Mouse (Mus musculus) forebrain, embryonic 12.5 days (tissue): ENCODE results near the gene Mmd. TPM values are rescaled to one million over a fixed set of nuclear protein-coding genes. Genes with fewer than 3 reads are reported as not detected.

Experiments used
- ATAC-seq: fragments of 200-750 bp; cut with Nextera tagmentation; 2 replicates; pipeline ENCODE4 v1.8.0; 2017; ENCODE audit warnings: moderate TSS enrichment; ENCODE audit not compliant: low FRiP score
- H3K27ac ChIP-seq: fragments of 300-500 bp; sonication (generic); 2 replicates; pipeline ENCODE4 v1.5.1; 2016; ENCODE audit warnings: mild to moderate bottlenecking
- H3K27me3 ChIP-seq: fragments of 300-500 bp; sonication (generic); 2 replicates; pipeline ENCODE4 v1.6.1; 2016; ENCODE audit warnings: mild to moderate bottlenecking
- H3K36me3 ChIP-seq: fragments of 300-500 bp; sonication (generic); replicated peaks from 2 replicates; pipeline ENCODE4 v1.6.1; 2016; ENCODE audit warnings: mild to moderate bottlenecking
- H3K4me1 ChIP-seq: fragments of 300-500 bp; sonication (generic); 2 replicates; pipeline ENCODE4 v1.6.1; 2016
- H3K4me2 ChIP-seq: fragments of 300-500 bp; sonication (generic); 2 replicates; pipeline ENCODE4 v1.6.1; 2016; ENCODE audit warnings: mild to moderate bottlenecking, moderate library complexity
- H3K4me3 ChIP-seq: fragments of 300-500 bp; sonication (generic); replicated peaks from 2 replicates; pipeline ENCODE4 v1.5.1; 2016; ENCODE audit warnings: mild to moderate bottlenecking
- H3K9ac ChIP-seq: fragments of 300-500 bp; sonication (generic); 2 replicates; pipeline ENCODE4 v1.6.1; 2016; ENCODE audit warnings: mild to moderate bottlenecking
- H3K9me3 ChIP-seq: fragments of 300-500 bp; sonication (generic); 2 replicates; pipeline ENCODE4 v1.6.1; 2016
- WGBS: fragments of 180-500 bp; shearing (Covaris S2); methylation state at CpG from one replicate; pipeline ENCODE4 v1.1.7; 2016; 5-methylcytosine and 5-hydroxymethylcytosine counted together
- polyA plus RNA-seq: library from polyadenylated mRNA; unstranded; fragments of >200 nt; fragmentation: Nextera tagmentation; extraction: Ambion mirVana; gene quantifications from 2 replicates; pipeline ENCODE4 v1.2.1, GENCODE M21; 2016

The Mmd gene
- polyA plus RNA-seq, 1 experiment from 2014 or later, result 57.7 TPM

DNA sequence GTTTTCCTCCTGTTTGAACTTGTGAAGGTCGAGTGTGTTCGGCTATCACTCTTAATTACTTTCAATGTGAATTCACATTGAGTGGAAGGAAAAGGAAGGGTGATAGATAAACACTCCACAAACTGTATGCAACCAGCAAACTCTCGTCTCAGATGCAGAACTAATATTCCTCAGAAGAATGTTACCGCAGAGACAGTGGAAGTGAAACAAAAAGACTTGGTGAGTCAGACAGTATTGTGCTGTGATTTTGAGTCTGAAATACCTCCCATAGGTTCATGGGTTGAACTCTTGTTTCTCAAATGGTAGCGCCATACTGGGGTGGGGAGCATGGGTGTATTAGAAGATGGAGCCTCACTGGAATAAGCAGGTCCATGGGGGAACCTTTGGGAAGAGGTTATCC lies 14.0 kb upstream of the Mmd start:
- Histone ChIP-seq H3K4me2 (no peak overlapping the region), H3K4me1 (peaks cover 6% of the 10 kb centered on the region; the same call in 1 of the 2 replicates), H3K4me3 (no peak overlapping the region), H3K27me3 (no peaks in the 10 kb centered on the region), H3K27ac (no peak overlapping the region), H3K9me3 (no peaks in the 10 kb centered on the region), H3K9ac (no peak overlapping the region), H3K36me3 (no peaks in the 10 kb centered on the region)
- no peak for ATAC-seq
- WGBS, result 89% methylated on average over 5 of the region's 5 CpGs

DNA sequence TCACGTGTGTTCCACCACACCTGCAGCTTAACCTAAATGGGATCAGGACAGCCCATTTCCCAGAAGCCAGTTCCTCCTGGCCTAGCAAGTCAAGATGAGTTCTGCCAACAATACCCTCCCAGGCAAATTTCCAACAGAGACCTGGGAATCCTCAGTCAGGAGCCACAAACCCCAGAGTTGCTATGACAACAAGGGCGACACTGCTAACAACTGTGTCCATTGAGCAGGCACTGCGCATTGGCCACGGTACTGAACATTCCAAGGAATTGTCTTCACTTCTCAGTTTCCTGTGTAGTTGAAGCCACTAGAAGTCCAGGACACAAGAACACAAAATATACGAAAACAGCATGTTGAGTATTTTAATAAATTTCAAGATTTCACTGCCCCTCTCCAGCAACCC lies 11.6 kb upstream of the Mmd start:
- Histone ChIP-seq H3K4me1 (no peaks in the 10 kb centered on the region), H3K9me3 (no peaks in the 10 kb centered on the region), H3K9ac (no peak overlapping the region), H3K4me3 (no peak overlapping the region), H3K36me3 (no peaks in the 10 kb centered on the region), H3K27me3 (no peaks in the 10 kb centered on the region), H3K4me2 (no peak overlapping the region), H3K27ac (no peak overlapping the region)
- 77% methylated on average over 5 of the region's 5 CpGs for WGBS
- ATAC-seq, result no peak

DNA sequence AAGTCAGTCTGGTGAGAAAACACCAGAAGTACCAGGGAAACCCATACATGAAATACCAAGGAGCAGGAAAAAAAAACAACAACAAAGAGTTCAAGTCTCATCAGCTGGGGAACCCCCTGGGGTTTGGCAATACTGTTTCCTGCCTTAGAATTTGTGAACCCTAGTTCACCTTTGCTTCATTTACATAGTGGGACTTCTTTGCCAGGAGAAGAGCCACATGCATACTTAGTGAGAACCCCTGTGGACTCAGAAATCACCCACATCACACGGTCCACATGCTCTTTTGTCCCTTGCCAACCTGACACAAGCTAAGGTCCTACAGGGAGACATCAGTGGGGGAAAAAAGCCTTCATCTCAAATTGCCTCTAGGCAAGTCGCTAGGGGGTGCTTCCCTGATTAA lies 10.6 kb upstream of the Mmd start:
- no peak overlapping the region for H3K4me3 ChIP-seq
- ATAC-seq, result no peak
- WGBS, result 37% methylated on average over 2 of the region's 2 CpGs

GRCm38 (mm10) chr11:90240652-90241330 lies 8.5 kb upstream of the Mmd start:
- Histone ChIP-seq H3K27me3 (no peaks in the 10 kb centered on the region), H3K36me3 (no peaks in the 10 kb centered on the region), H3K9me3 (no peaks in the 10 kb centered on the region), H3K9ac (no peak overlapping the region), H3K4me3 (no peak overlapping the region), H3K27ac (no peak overlapping the region), H3K4me2 (no peak overlapping the region), H3K4me1 (no peaks in the 10 kb centered on the region)
- 30% methylated on average over 6 of the region's 6 CpGs for WGBS
- no peak for ATAC-seq

More for the DNA sequence above, 10.6 kb upstream of the Mmd start:
- Histone ChIP-seq H3K27ac (no peak overlapping the region), H3K4me1 (no peaks in the 10 kb centered on the region), H3K9me3 (no peaks in the 10 kb centered on the region), H3K27me3 (no peaks in the 10 kb centered on the region), H3K36me3 (no peaks in the 10 kb centered on the region), H3K9ac (no peak overlapping the region), H3K4me2 (no peak overlapping the region)

GRCm38 (mm10) chr11:90241874-90242273 lies 7.4 kb upstream of the Mmd start:
- H3K4me2 ChIP-seq, result no peak overlapping the region
- H3K27ac ChIP-seq, result no peak overlapping the region
- H3K9ac ChIP-seq, result no peak overlapping the region
- H3K27me3 ChIP-seq, result no peaks in the 10 kb centered on the region
- no peak for ATAC-seq
- no peaks in the 10 kb centered on the region for H3K36me3 ChIP-seq
- no peaks in the 10 kb centered on the region for H3K9me3 ChIP-seq
- WGBS, result 94% methylated on average over 2 of the region's 2 CpGs
- no peak overlapping the region for H3K4me3 ChIP-seq
- no peaks in the 10 kb centered on the region for H3K4me1 ChIP-seq

GRCm38 (mm10) chr11:90243300-90243699 lies 6.0 kb upstream of the Mmd start:
- Histone ChIP-seq H3K9me3 (no peaks in the 10 kb centered on the region), H3K4me2 (no peak overlapping the region), H3K4me3 (no peak overlapping the region), H3K4me1 (no peaks in the 10 kb centered on the region), H3K27ac (no peak overlapping the region), H3K9ac (no peak overlapping the region), H3K36me3 (no peaks in the 10 kb centered on the region), H3K27me3 (no peaks in the 10 kb centered on the region)
- 92% methylated on average over 2 of the region's 2 CpGs for WGBS
- ATAC-seq, result no peak

DNA sequence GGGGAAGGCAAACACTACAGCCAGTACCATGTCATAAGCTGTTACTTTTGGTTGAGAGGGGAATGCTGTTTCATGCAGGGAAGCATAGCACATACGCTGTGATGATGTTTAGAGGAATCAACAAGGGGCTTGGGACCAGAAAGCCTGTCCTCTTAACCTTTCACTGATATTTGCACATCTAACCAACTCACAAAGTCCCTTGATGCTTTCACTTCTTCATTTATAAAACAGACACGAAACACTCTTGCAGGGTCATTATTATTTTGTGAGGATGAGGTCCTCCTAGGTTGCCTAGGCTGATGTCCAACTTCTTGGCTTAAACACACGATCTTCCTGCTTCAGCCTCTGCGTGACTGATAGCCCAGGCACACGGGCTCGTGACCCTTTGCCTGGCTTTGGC lies 3.6 kb upstream of the Mmd start:
- no peak for ATAC-seq
- Histone ChIP-seq H3K4me2 (no peak overlapping the region), H3K36me3 (no peaks in the 10 kb centered on the region), H3K4me3 (no peak overlapping the region), H3K27me3 (no peaks in the 10 kb centered on the region), H3K4me1 (peaks cover 12% of the 10 kb centered on the region), H3K9me3 (no peaks in the 10 kb centered on the region), H3K27ac (no peak overlapping the region), H3K9ac (no peak overlapping the region)
- WGBS, result 86% methylated on average over 6 of the region's 6 CpGs

- H3K9me3 ChIP-seq, result no peaks in the 10 kb centered on the region
- no peaks in the 10 kb centered on the region for H3K27me3 ChIP-seq
- no peak for ATAC-seq
- H3K4me2 ChIP-seq, result no peak overlapping the region
- H3K4me1 ChIP-seq, result peaks cover 15% of the 10 kb centered on the region
- 86% methylated on average over 4 of the region's 4 CpGs for WGBS
- no peak overlapping the region for H3K27ac ChIP-seq
- H3K36me3 ChIP-seq, result no peaks in the 10 kb centered on the region
- H3K4me3 ChIP-seq, result no peak overlapping the region
- H3K9ac ChIP-seq, result no peak overlapping the region
Measured at GRCm38 (mm10) chr11:90246676-90247075, 2.6 kb upstream of the Mmd start.

GRCm38 (mm10) chr11:90247793-90248192 lies 1.5 kb upstream of the Mmd start:
- Histone ChIP-seq H3K9me3 (no peaks in the 10 kb centered on the region), H3K4me1 (peaks cover 24% of the 10 kb centered on the region), H3K9ac (no peak overlapping the region), H3K4me3 (no peak overlapping the region), H3K27ac (no peak overlapping the region), H3K27me3 (no peaks in the 10 kb centered on the region), H3K36me3 (no peaks in the 10 kb centered on the region), H3K4me2 (no peak overlapping the region)
- no peak for ATAC-seq
- WGBS, result 73% methylated on average over 4 of the region's 4 CpGs

GRCm38 (mm10) chr11:90249701-90250141 lies 465 bp downstream of the Mmd start:
- Histone ChIP-seq H3K9me3 (no peaks in the 10 kb centered on the region), H3K27me3 (no peaks in the 10 kb centered on the region), H3K27ac (peak overlapping the region; percentile 86), H3K4me1 (peaks cover 24% of the 10 kb centered on the region), H3K4me2 (peak overlapping the region; percentile 91), H3K9ac (peak overlapping the region; percentile 90), H3K4me3 (peak overlapping the region; percentile 86), H3K36me3 (no peaks in the 10 kb centered on the region)
- ATAC-seq, result peak; percentile 49
- WGBS, result 0% methylated on average over 22 of the region's 22 CpGs

GRCm38 (mm10) chr11:90250189-90250588 lies 933 bp downstream of the Mmd start:
- Histone ChIP-seq H3K9me3 (no peaks in the 10 kb centered on the region), H3K27me3 (no peaks in the 10 kb centered on the region), H3K36me3 (no peaks in the 10 kb centered on the region), H3K4me1 (peaks cover 24% of the 10 kb centered on the region), H3K4me3 (peak overlapping the region; percentile 86), H3K9ac (peak overlapping the region; percentile 90), H3K4me2 (peak overlapping the region; percentile 91), H3K27ac (peak overlapping the region; percentile 86)
- no peak for ATAC-seq
- WGBS, result 2% methylated on average over 9 of the region's 9 CpGs

GRCm38 (mm10) chr11:90250730-90251129 lies 1.5 kb downstream of the Mmd start:
- no peak for ATAC-seq
- Histone ChIP-seq H3K4me3 (peak overlapping the region; percentile 86), H3K27ac (no peak overlapping the region), H3K36me3 (no peaks in the 10 kb centered on the region), H3K9me3 (no peaks in the 10 kb centered on the region), H3K4me2 (peak overlapping the region; percentile 91), H3K27me3 (no peaks in the 10 kb centered on the region), H3K9ac (peak overlapping the region; percentile 90), H3K4me1 (peaks cover 25% of the 10 kb centered on the region)
- 72% methylated on average over 7 of the region's 7 CpGs for WGBS

GRCm38 (mm10) chr11:90251923-90252322 lies 2.7 kb downstream of the Mmd start:
- 61% methylated on average over 2 of the region's 2 CpGs for WGBS
- no peak for ATAC-seq
- H3K36me3 ChIP-seq, result no peaks in the 10 kb centered on the region
- no peak overlapping the region for H3K4me2 ChIP-seq
- H3K9ac ChIP-seq, result no peak overlapping the region
- H3K27ac ChIP-seq, result no peak overlapping the region
- no peaks in the 10 kb centered on the region for H3K27me3 ChIP-seq
- H3K4me1 ChIP-seq, result peaks cover 26% of the 10 kb centered on the region
- no peak overlapping the region for H3K4me3 ChIP-seq
- no peaks in the 10 kb centered on the region for H3K9me3 ChIP-seq
